Mouse (Mus musculus): ENCODE data around the gene Cebpe. TPM values are rescaled to one million over a fixed set of nuclear protein-coding genes. Genes with fewer than 3 reads are reported as not detected.

Gene Cebpe
- polyA plus RNA-seq, 1 experiment = 0.47 TPM

DNA sequence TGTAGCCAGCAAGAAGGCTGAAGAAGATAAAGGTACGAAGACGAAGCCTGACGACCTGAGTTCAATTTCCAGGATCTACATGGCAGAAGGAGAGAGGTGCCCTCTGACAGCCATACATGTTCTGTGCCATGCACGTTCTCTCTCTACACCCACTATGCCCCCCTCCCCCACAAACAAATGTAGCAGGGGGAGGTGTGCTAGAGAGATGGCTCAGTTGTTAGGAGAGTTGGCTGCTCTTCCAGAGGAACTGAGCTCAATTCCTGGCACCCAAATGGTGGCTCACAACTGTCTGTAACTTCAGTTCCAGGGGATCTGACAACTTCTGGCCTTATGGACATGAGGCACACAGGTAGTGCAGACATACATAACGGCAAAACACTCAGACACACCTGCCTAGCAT is 35.7 kb downstream of the Cebpe start:
- DNase-seq (ENCODE audit: low spot score) = no peak

DNA sequence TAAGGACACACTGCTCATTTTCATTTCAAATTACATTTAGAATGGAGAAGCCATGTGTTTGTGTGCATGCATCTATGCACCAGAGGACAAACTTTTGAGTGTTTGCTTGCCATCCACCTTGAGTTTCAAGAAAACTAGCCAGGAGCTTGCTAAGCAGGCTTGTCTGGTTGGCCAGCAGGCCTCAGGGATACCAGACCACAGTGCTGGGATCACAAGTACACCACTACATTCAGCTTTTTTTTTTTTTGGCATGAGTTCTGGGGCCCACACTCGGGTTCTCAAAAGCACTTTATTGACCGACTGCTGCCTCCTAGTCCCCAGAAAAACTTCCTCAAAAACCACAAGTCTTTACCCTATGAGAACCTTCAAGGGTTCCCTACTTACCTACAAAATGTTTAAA is 37.7 kb downstream of the Cebpe start:
- DNase-seq (ENCODE audit: low spot score) = no peak

DNA sequence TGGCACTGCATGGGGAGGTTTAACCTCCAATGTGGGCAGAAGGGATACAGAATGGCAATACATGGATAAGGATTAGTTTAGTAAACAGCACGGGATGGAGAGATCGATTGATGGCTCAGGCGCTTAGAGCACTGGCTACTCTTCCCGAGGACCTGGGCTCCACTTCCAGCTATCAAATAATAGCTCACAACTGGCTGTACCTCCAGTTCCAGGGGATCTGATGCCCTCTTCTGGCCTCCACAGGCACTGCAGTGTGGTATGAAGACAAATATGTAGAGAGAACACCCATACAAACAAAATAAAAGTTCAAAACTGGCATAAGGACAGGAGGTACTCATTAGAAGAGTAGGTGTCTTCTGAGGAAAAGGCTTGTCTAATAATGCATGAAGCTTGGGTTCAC is 42.6 kb downstream of the Cebpe start:
- DNase-seq (ENCODE audit: low spot score) = no peak

DNA sequence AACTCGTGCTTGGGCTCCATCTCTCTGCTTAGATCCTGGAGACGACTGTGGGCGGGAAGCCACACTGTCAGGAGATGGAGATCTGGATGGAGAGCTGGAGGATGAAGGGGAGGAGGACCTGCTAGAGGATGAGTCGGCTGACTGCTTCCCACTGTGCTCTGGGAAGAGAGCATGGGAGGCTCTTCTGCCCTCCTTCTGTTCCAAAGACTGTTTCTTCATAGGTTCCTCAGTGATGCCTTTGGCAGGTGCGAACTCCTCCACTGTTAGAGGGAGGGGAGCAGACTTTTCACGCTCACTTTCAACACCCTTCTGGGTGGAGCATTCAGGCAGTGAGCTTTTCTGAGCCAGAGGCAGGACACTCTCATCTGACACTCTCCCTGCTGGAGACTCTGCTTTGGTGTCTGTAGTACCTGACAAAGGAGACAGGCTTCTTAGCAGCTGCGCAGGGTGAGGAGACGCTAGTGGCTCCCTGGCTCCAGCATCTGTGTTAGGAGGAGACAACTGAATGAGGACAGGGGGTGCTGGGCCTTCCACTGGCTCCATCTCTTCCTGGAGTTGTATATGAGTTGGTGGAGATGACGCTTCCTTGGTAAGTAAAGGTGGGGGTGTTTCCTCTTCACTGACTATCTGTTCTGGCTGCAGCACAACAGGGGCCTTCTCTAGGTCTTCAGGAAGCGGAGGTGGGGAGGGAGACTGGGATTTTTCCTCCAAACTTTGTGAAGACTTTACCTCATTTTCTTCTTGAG is 47.3 kb downstream of the Cebpe start:
- DNase-seq (ENCODE audit: low spot score) = no peak

Other genes starting within 250 kb of the Cebpe start
- 81.0 and 93.8 TPM in 2 replicates for gene Lrp10, start 248.0 kb downstream of the Cebpe start, polyA plus RNA-seq (2012; rRNA removed)
- 0.28 and 0.32 TPM in 2 replicates for gene Rem2, start 236.1 kb downstream of the Cebpe start, polyA plus RNA-seq (2012; rRNA removed)
- gene Prmt5, start 194.6 kb downstream of the Cebpe start, polyA plus RNA-seq (2012; rRNA removed) = 38.1 and 40.2 TPM in 2 replicates
- gene Haus4, start 157.6 kb downstream of the Cebpe start, polyA plus RNA-seq (2012; rRNA removed) = 14.1 and 14.2 TPM in 2 replicates
- gene Ajuba, start 134.6 kb downstream of the Cebpe start, polyA plus RNA-seq (2012; rRNA removed) = 38.5 and 43.1 TPM in 2 replicates
- 9.0 and 9.4 TPM in 2 replicates for gene 4931414P19Rik, start 106.2 kb downstream of the Cebpe start, polyA plus RNA-seq (2012; rRNA removed)
- gene Psmb5, start 94.2 kb downstream of the Cebpe start, polyA plus RNA-seq (2012; rRNA removed) = 146 and 179 TPM in 2 replicates
- not detected in 2 replicates for gene Psmb11, start 90.7 kb downstream of the Cebpe start, polyA plus RNA-seq (2012; rRNA removed)
- gene Gm17606, start 71.2 kb downstream of the Cebpe start, polyA plus RNA-seq (2012; rRNA removed) = not detected in 2 replicates
- 1.5 and 1.6 TPM in 2 replicates for gene Cdh24, start 70.8 kb downstream of the Cebpe start, polyA plus RNA-seq (2012; rRNA removed)
- 55.7 and 64.4 TPM in 2 replicates for gene 1700123O20Rik, start 26.0 kb downstream of the Cebpe start, polyA plus RNA-seq (2012; rRNA removed)
- 129 and 169 TPM in 2 replicates for gene Acin1, start 25.2 kb downstream of the Cebpe start, polyA plus RNA-seq (2012; rRNA removed)
- gene Gm29776, start 13.3 kb downstream of the Cebpe start, polyA plus RNA-seq (2012; rRNA removed) = 0.06 and 0.14 TPM in 2 replicates
- gene Slc7a8, start 69.8 kb upstream of the Cebpe start, polyA plus RNA-seq (2012; rRNA removed) = 20.0 and 27.4 TPM in 2 replicates
- gene Rnf212b, start 102.0 kb upstream of the Cebpe start, polyA plus RNA-seq (2012; rRNA removed) = 0.06 and 0.08 TPM in 2 replicates
- gene Homez, start 158.8 kb upstream of the Cebpe start, polyA plus RNA-seq (2012; rRNA removed) = 5.0 and 6.4 TPM in 2 replicates
- 9.4 and 13.5 TPM in 2 replicates for gene Ppp1r3e, start 165.4 kb upstream of the Cebpe start, polyA plus RNA-seq (2012; rRNA removed)
- gene Bcl2l2, start 171.2 kb upstream of the Cebpe start, polyA plus RNA-seq (2012; rRNA removed) = 63.7 and 76.7 TPM in 2 replicates
- gene Gm20521, start 171.3 kb upstream of the Cebpe start, polyA plus RNA-seq (2012; rRNA removed) = 0.28 and 0.40 TPM in 2 replicates
- 278 and 430 TPM in 2 replicates for gene Pabpn1, start 180.3 kb upstream of the Cebpe start, polyA plus RNA-seq (2012; rRNA removed)
- 102 and 148 TPM in 2 replicates for gene Slc22a17, start 201.0 kb upstream of the Cebpe start, polyA plus RNA-seq (2012; rRNA removed)
- 46.6 and 52.9 TPM in 2 replicates for gene Efs, start 214.0 kb upstream of the Cebpe start, polyA plus RNA-seq (2012; rRNA removed)
- 0.07 and 0.09 TPM in 2 replicates for gene Il25, start 220.5 kb upstream of the Cebpe start, polyA plus RNA-seq (2012; rRNA removed)
- 4.2 and 5.1 TPM in 2 replicates for gene Cmtm5, start 224.1 kb upstream of the Cebpe start, polyA plus RNA-seq (2012; rRNA removed)

Data from urinary bladder, adult 2 months (tissue).